In the genomic region with DNA sequence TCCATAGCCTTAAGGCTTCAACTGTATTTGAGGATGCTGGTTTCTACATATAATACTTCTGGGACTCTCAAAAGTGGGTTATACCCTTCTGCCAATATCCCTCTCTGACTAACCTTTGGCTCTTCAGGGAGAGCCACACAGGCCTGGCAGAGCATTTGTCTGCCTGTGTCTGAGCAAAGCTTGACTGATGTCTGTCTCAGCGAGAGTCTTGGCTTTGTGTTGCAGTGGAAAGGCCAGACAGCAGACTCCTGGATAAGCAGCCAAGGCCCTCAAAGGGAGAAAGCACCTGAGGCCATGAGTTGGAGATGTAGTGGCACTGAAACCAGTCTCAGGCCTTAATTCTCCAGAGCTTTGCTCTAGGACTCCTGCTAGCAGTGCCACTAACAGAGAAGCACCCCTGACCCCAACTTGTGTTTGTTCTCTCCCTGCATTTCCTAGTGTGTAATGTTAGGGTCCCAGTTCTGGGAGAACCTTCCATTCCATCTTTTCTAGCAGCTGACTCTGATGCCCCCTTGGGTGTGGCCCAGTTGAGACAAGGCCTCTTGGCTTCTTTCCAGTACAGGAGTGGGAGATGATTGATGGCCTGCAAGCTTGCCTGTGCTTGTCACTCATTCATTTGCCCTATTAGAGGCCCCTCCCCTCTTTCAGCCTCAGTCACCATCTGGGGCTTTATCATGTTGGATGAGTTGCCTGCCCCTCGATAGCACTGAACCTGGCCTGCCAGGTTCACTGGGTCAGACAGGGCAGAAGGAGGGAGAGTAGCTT, we compare ENCODE assay signal across 7 mouse cellular contexts. TPM values are rescaled to one million over a fixed set of nuclear protein-coding genes. Genes with fewer than 3 reads are reported as not detected.
A peak's percentile ranks its signal among the peaks of the same experiment; 100 is the strongest.
DNase-seq lines count a peak whose midpoint lies in the region; ATAC-seq and TF ChIP-seq lines count a peak whose summit lies in the region.

No protein-coding gene starts in this region.

- peak overlapping the region; percentile 56; the same call in 1 of the 2 replicates for H3K9ac ChIP-seq in lung, embryonic 14.5 days
- H3K9ac ChIP-seq in embryonic facial prominence, embryonic 12.5 days = 0 out of 2 replicates have a peak overlapping the region, but pooled peaks have one; percentile 7
- no peak overlapping the region for H3K9ac ChIP-seq in stomach, embryonic 16.5 days (ENCODE audit: low read length)

- H3K36me3 ChIP-seq in lung, embryonic 14.5 days (ENCODE audit: insufficient read depth) = 0 out of 2 replicates have a peak, but pooled peaks cover 13% of the 10 kb centered on the region
- 0 out of 2 replicates have a peak, but pooled peaks cover 3% of the 10 kb centered on the region for H3K36me3 ChIP-seq in embryonic facial prominence, embryonic 12.5 days
- peaks cover 36% of the 10 kb centered on the region for H3K36me3 ChIP-seq in limb, embryonic 10.5 days
- H3K36me3 ChIP-seq in stomach, embryonic 16.5 days (ENCODE audit: control insufficient read depth, insufficient read depth, low read length) = no peaks in the 10 kb centered on the region

- H3K4me3 ChIP-seq in lung, embryonic 14.5 days (ENCODE audit: low read depth, low read length) = peak overlapping the region; percentile 48
- peak overlapping the region; percentile 49 for H3K4me3 ChIP-seq in embryonic facial prominence, embryonic 12.5 days
- H3K4me3 ChIP-seq in limb, embryonic 10.5 days = peak overlapping the region; percentile 60
- H3K4me3 ChIP-seq in stomach, embryonic 16.5 days (replicated peaks; ENCODE audit: low read length) = peak overlapping the region; percentile 55
- no peak overlapping the region for H3K4me3 ChIP-seq in left cerebral cortex, adult 2 months

- ATAC-seq in lung, embryonic 14.5 days (ENCODE audit: insufficient read depth) = no peak
- no peak for ATAC-seq in embryonic facial prominence, embryonic 12.5 days (ENCODE audit: insufficient number of reproducible peaks, insufficient read depth, low FRiP score, low TSS enrichment)
- no peak for ATAC-seq in stomach, embryonic 16.5 days (ENCODE audit: insufficient read depth, low FRiP score)

- peak overlapping the region; percentile 69 for H3K4me2 ChIP-seq in lung, embryonic 14.5 days
- H3K4me2 ChIP-seq in embryonic facial prominence, embryonic 12.5 days (replicated peaks) = peak overlapping the region; percentile 60
- peak overlapping the region; percentile 60 for H3K4me2 ChIP-seq in stomach, embryonic 16.5 days (ENCODE audit: low read depth, low read length)

- no peak for TF ChIP-seq CTCF in lung, embryonic 14.5 days (IDR thresholded peaks at IDR 0.05; ENCODE audit: low read depth)
- no peak for TF ChIP-seq CTCF in left cerebral cortex, adult 2 months (IDR thresholded peaks at IDR 0.05)

- DNase-seq in lung, embryonic 14.5 days = no peak
- DNase-seq in lung, postnatal 25 days (ENCODE audit: low spot score) = no peak
- DNase-seq in limb, embryonic 10.5 days (ENCODE audit: low spot score) = no peak
- DNase-seq in spleen, adult 18-20 months = no peak
- no peak for DNase-seq in left cerebral cortex, adult 2 months (ENCODE audit: extremely low spot score in 1 of 2, low spot score in 2 of 2)

- no peaks in the 10 kb centered on the region for H3K9me3 ChIP-seq in lung, embryonic 14.5 days (ENCODE audit: low read depth, low read length)
- no peaks in the 10 kb centered on the region for H3K9me3 ChIP-seq in embryonic facial prominence, embryonic 12.5 days
- H3K9me3 ChIP-seq in limb, embryonic 10.5 days (replicated peaks) = no peaks in the 10 kb centered on the region
- H3K9me3 ChIP-seq in stomach, embryonic 16.5 days (replicated peaks; ENCODE audit: control insufficient read depth, low read length) = no peaks in the 10 kb centered on the region

- no peaks in the 10 kb centered on the region for H3K27me3 ChIP-seq in lung, embryonic 14.5 days (ENCODE audit: insufficient read depth, low read length)
- H3K27me3 ChIP-seq in embryonic facial prominence, embryonic 12.5 days = no peaks in the 10 kb centered on the region
- peaks cover 21% of the 10 kb centered on the region for H3K27me3 ChIP-seq in limb, embryonic 10.5 days (ENCODE audit: low read depth, poor library complexity, severe bottlenecking)
- H3K27me3 ChIP-seq in stomach, embryonic 16.5 days (ENCODE audit: control insufficient read depth, insufficient read depth, low read length) = no peaks in the 10 kb centered on the region

- no peak overlapping the region; the same call in 1 of the 2 replicates for H3K27ac ChIP-seq in lung, embryonic 14.5 days (ENCODE audit: low read depth)
- H3K27ac ChIP-seq in embryonic facial prominence, embryonic 12.5 days = peak overlapping the region; percentile 46; the same call in 1 of the 2 replicates
- peak overlapping the region; percentile 95; the same call in 1 of the 2 replicates for H3K27ac ChIP-seq in limb, embryonic 10.5 days
- H3K27ac ChIP-seq in stomach, embryonic 16.5 days (ENCODE audit: low read length) = peak overlapping the region; percentile 28; the same call in 1 of the 2 replicates
- no peak overlapping the region for H3K27ac ChIP-seq in left cerebral cortex, adult 2 months

- WGBS in lung, embryonic 14.5 days = 27% methylated on average over 2 of the region's 2 CpGs
- WGBS in embryonic facial prominence, embryonic 12.5 days = 54% methylated on average over 2 of the region's 2 CpGs
- WGBS in limb, embryonic 10.5 days = 38% methylated on average over 2 of the region's 2 CpGs
- WGBS in stomach, embryonic 16.5 days = 17% methylated on average over 2 of the region's 2 CpGs

- no peaks in the 10 kb centered on the region for H3K4me1 ChIP-seq in lung, embryonic 14.5 days (ENCODE audit: insufficient read depth)
- H3K4me1 ChIP-seq in embryonic facial prominence, embryonic 12.5 days = peaks cover 12% of the 10 kb centered on the region; the same call in 1 of the 2 replicates
- peaks cover 28% of the 10 kb centered on the region for H3K4me1 ChIP-seq in limb, embryonic 10.5 days
- H3K4me1 ChIP-seq in stomach, embryonic 16.5 days (ENCODE audit: control insufficient read depth, insufficient read depth, low read length) = no peaks in the 10 kb centered on the region

- intact Hi-C loops in left cerebral cortex, adult 2 months (cut with DNase I) = no loop called here

RNA-seq across cellular contexts. Expression of a gene that starts 1.5 kb away (rescaled TPM):
- polyA plus RNA-seq in lung, embryonic 14.5 days (2014; fragmentation: Nextera tagmentation; extraction: Ambion mirVana) = 8.7 and 11.9 TPM in 2 replicates
- polyA plus RNA-seq in embryonic facial prominence, embryonic 12.5 days (2016; fragmentation: Nextera tagmentation; extraction: Ambion mirVana) = 25.1 and 31.1 TPM in 2 replicates
- polyA plus RNA-seq in limb, embryonic 10.5 days (2016; fragmentation: Nextera tagmentation; extraction: Ambion mirVana) = 14.4 and 17.1 TPM in 2 replicates
- polyA plus RNA-seq in stomach, embryonic 16.5 days (2015; fragmentation: Nextera tagmentation; extraction: Ambion mirVana) = 16.8 and 18.4 TPM in 2 replicates
- total RNA-seq in left cerebral cortex, adult 2 months (2021) = 10 to 100 TPM; 27.1 to 30.2 TPM

RNA-seq across cellular contexts. Expression of a gene that starts 17.5 kb away (rescaled TPM):
- polyA plus RNA-seq in lung, embryonic 14.5 days (2014; fragmentation: Nextera tagmentation; extraction: Ambion mirVana) = 50.9 and 53.2 TPM in 2 replicates
- 66.3 and 68.5 TPM in 2 replicates for polyA plus RNA-seq in embryonic facial prominence, embryonic 12.5 days (2016; fragmentation: Nextera tagmentation; extraction: Ambion mirVana)
- polyA plus RNA-seq in limb, embryonic 10.5 days (2016; fragmentation: Nextera tagmentation; extraction: Ambion mirVana) = 55.3 and 62.7 TPM in 2 replicates
- 63.2 and 66.9 TPM in 2 replicates for polyA plus RNA-seq in stomach, embryonic 16.5 days (2015; fragmentation: Nextera tagmentation; extraction: Ambion mirVana)
- 10 to 100 TPM; 25.7 to 31.7 TPM for total RNA-seq in left cerebral cortex, adult 2 months (2021)

RNA-seq across cellular contexts. Expression of a gene that starts 23.1 kb away (rescaled TPM):
- 113 and 114 TPM in 2 replicates for polyA plus RNA-seq in lung, embryonic 14.5 days (2014; fragmentation: Nextera tagmentation; extraction: Ambion mirVana)
- 114 and 122 TPM in 2 replicates for polyA plus RNA-seq in embryonic facial prominence, embryonic 12.5 days (2016; fragmentation: Nextera tagmentation; extraction: Ambion mirVana)
- 113 and 125 TPM in 2 replicates for polyA plus RNA-seq in limb, embryonic 10.5 days (2016; fragmentation: Nextera tagmentation; extraction: Ambion mirVana)
- 94.3 and 105 TPM in 2 replicates for polyA plus RNA-seq in stomach, embryonic 16.5 days (2015; fragmentation: Nextera tagmentation; extraction: Ambion mirVana)
- 10 to 100 TPM; 22.3 to 23.5 TPM for total RNA-seq in left cerebral cortex, adult 2 months (2021)

RNA-seq across cellular contexts. Expression of a gene that starts 25.6 kb away (rescaled TPM):
- polyA plus RNA-seq in lung, embryonic 14.5 days (2014; fragmentation: Nextera tagmentation; extraction: Ambion mirVana) = 142 and 156 TPM in 2 replicates
- polyA plus RNA-seq in embryonic facial prominence, embryonic 12.5 days (2016; fragmentation: Nextera tagmentation; extraction: Ambion mirVana) = 305 and 323 TPM in 2 replicates
- 154 and 206 TPM in 2 replicates for polyA plus RNA-seq in limb, embryonic 10.5 days (2016; fragmentation: Nextera tagmentation; extraction: Ambion mirVana)
- 218 and 219 TPM in 2 replicates for polyA plus RNA-seq in stomach, embryonic 16.5 days (2015; fragmentation: Nextera tagmentation; extraction: Ambion mirVana)
- total RNA-seq in left cerebral cortex, adult 2 months (2021) = 100 to 1,000 TPM; 596 to 607 TPM

RNA-seq across cellular contexts. Expression of a gene that starts 33.5 kb away (rescaled TPM):
- polyA plus RNA-seq in lung, embryonic 14.5 days (2014; fragmentation: Nextera tagmentation; extraction: Ambion mirVana) = 109 and 117 TPM in 2 replicates
- 114 and 120 TPM in 2 replicates for polyA plus RNA-seq in embryonic facial prominence, embryonic 12.5 days (2016; fragmentation: Nextera tagmentation; extraction: Ambion mirVana)
- polyA plus RNA-seq in limb, embryonic 10.5 days (2016; fragmentation: Nextera tagmentation; extraction: Ambion mirVana) = 80.1 and 90.7 TPM in 2 replicates
- 149 and 171 TPM in 2 replicates for polyA plus RNA-seq in stomach, embryonic 16.5 days (2015; fragmentation: Nextera tagmentation; extraction: Ambion mirVana)
- total RNA-seq in left cerebral cortex, adult 2 months (2021) = 100 to 1,000 TPM; 320 to 341 TPM

Comparison
In these comparisons a context has a peak if more than half of its experiments do, and no peak if none do; other contexts are left out.
1. H3K27ac ChIP-seq: peak in embryonic facial prominence, embryonic 12.5 days (single experiment), limb, embryonic 10.5 days (single experiment) and stomach, embryonic 16.5 days (single experiment); none in lung, embryonic 14.5 days (single experiment) and left cerebral cortex, adult 2 months (single experiment).
2. Peak in every context shown above with its lines, with median percentiles within 50 percentile points of each other: H3K4me2 ChIP-seq.